Mouse (Mus musculus) heart, adult 8-10 months (tissue): ENCODE results near the gene Tmcc1. TPM values are rescaled to one million over a fixed set of nuclear protein-coding genes. Genes with fewer than 3 reads are reported as not detected.
"Not testable (repeated sequence)": the region's sequence is repeated elsewhere in the genome, so short reads cannot be mapped to it uniquely, and the experiment has no call there.

ENCODE experiments used
- DNase-seq: peaks from one replicate; pipeline ENCODE4 v3.0.0; 2022; ENCODE audit warnings: low spot score
- total RNA-seq, 4 experiments: library from RNA; stranded (reverse); gene quantifications; 2 replicates each; pipeline ENCODE4 v1.2.4; 2022

Tmcc1 gene
- total RNA-seq, 4 experiments from 2014 or later: 29.7 to 34.6 (median 31.4) TPM

DNA sequence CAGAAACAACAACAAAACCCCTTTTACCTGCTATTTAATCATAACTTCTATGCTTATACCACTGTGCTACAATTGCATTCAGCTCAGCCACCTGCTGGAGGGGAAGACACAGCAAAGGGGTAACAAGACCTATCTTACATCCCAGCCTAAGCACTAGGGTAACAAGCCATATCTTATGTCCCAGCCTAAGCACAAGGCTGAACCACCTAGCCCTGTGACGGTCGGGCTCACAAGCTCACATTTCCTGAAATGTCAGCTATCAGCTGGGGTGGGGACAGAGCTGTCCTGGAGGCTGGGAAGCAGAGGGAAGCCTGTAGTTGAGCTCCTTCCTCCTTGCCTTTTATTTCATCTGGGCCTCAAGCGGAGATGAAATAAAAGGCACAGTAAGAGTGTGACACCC lies 115.7 kb downstream of the Tmcc1 start:
- no peak for DNase-seq

DNA sequence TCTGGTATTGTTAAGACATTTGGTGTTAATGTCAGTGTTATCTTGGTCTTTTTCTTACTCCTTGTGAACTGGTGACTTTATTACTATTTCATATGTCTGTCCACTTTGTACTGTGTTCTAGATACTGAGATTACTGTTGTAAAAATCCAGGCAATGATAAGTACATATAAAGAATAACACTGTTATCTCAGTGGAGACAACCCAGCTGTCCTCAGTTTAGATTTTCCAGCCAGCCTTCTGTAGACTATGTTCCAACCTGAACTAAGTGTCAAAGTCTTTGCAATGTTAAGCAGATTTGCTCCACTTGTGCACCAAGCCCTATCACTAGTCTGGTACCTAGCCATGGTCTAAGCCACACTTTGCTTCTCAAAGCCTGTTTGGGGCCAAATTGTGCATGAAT lies 118.4 kb downstream of the Tmcc1 start:
- DNase-seq: no peak

- no peak for DNase-seq
Observed at GRCm38 (mm10) chr6:116073610-116074009, 119.7 kb downstream of the Tmcc1 start.

GRCm38 (mm10) chr6:116072746-116073261 lies 120.5 kb downstream of the Tmcc1 start:
- peak; percentile 81 for DNase-seq

GRCm38 (mm10) chr6:116072221-116072745 lies 121.0 kb downstream of the Tmcc1 start:
- no peak for DNase-seq

DNA sequence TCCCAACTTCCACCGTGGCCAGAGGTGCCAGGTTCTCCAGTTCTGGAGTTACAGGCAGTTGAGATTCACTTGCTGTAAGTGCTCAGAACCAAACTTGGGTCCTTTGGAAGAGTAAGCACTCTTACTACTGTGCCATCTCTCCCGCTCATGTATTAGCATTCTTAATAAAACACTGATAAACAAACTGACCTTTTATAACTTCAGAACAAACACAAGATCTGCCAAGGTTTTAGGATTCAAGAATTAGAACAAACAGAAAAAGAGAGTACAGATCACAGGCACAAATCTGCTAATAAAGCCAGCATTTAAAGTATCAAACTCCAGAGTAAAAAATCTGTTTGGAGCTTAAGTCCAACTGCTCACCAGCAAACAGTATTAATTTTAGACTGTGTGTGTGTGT lies 121.5 kb downstream of the Tmcc1 start:
- DNase-seq: no peak

DNA sequence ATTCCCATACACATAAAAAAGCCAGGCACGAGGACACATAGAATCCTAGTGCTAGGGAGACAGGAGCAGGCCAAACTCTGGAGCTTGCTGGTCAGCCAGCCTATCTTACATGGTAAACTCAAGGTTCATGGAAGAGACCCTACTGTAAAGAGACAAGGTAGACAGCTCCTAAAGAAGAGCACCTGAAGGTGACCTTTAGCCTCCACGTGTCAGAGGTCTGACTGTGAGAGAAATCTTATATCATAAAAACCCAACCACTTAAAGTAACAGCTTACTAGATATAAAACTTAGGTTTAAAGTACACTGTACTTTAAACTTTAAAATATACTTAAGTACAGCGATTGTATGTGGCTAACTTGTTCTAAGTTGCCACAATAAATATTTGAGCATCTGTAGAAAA lies 122.7 kb downstream of the Tmcc1 start:
- DNase-seq: no peak

GRCm38 (mm10) chr6:116063516-116063915 lies 129.8 kb downstream of the Tmcc1 start:
- DNase-seq: no peak

DNA sequence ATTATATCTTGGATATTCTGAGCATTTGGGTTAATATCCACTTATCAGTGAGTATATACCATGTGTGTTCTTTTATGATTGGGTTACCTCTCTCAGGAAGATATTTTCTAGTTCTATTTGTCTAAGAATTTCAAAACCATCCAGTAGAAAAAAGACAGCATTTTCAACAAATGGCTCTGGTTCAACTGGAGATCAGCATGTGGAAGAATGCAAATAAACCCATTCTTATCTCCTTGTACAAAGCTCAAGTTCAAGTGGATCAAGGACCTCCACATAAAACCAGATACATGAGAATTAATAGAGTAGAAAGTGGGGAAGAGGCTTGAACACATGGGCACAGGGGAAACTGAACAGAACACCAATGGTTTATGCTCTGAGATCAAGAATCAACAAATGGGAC lies 133.7 kb downstream of the Tmcc1 start:
- not testable (repeated sequence) for DNase-seq

GRCm38 (mm10) chr6:116058541-116059300 lies 134.6 kb downstream of the Tmcc1 start:
- peak; percentile 34 for DNase-seq

- DNase-seq: no peak
Observed at GRCm38 (mm10) chr6:116056676-116057264, 136.5 kb downstream of the Tmcc1 start.

GRCm38 (mm10) chr6:116055766-116056165 lies 137.5 kb downstream of the Tmcc1 start:
- DNase-seq: no peak

DNA sequence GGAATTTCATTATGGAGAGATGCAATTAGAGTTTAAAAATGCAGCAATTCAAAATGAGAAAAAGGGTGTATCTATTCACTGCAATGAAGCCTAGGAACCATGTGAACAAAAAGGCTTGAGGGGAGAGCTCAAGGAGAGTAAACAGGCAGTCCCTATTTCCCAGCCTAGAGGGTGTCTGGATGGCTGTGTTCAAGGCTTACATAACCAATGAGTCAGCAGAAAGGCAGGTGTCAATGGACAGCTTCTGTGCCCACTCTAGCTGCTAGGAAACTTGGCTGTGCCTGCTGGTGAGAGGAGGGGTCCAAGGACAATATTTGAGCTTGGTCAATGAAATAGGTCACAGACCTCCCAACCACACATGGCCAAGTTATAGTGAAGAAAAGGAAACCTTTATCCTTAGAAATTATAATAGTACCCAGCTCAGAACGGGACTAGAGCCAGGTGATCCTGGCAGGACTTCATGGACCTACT lies 138.2 kb downstream of the Tmcc1 start:
- DNase-seq: peak; percentile 77

DNA sequence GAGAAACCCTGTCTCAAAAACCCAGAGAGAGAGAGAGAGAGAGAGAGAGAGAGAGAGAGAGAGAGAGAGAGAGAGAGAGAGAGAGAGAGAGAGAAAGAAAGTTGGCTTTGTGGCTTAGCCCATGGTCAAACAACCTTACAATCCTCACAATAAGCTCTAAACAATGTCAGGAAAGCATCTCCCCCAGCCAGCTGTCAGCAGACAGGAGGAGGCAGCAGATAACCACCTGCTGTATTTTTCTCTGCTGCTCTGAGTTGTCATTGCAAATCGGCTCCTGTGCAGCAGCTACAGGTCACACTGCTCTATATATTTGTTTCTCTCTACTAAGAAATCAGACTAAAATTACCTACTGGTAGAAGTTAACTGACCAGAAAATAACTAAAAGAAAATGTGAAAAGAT lies 145.4 kb downstream of the Tmcc1 start:
- DNase-seq: no peak

DNA sequence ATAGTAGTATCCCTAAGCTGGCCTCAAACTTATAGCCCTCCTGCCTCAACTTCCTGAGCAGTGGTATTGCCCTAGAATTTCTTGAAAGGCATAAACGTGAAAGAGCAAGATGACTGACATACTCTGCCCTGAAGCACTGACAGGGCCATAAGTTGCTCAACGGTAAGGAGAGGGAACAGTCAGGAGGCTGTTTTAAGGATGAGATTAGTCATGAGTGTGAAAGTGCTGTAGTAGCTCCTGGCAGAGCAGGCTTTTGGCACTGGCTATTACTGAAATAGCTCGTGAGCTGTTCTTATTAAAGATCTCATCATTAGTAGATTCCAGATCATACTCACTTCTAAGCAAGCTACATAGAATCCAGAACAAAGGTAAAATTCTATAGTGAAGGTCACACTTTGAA lies 145.9 kb downstream of the Tmcc1 start:
- no peak for DNase-seq

DNA sequence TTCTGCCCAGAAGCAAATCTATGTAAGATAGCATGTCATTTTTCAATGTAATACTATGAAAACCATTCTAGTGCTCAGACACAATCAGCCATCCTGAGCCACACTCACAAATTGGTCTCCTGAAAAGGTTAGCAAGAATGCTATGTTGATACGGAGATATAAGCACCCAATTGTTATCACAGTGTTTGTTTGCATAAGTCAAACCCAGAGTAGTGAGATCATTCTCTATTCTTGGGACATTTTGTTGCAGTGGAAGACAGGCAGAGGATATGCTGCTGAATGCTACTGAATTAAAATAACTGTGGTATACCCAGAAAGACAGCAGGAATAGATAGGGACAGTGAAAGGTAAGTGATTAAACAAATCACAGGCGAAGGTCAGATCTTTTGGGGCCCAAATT lies 149.2 kb downstream of the Tmcc1 start:
- DNase-seq: peak; percentile 28

DNA sequence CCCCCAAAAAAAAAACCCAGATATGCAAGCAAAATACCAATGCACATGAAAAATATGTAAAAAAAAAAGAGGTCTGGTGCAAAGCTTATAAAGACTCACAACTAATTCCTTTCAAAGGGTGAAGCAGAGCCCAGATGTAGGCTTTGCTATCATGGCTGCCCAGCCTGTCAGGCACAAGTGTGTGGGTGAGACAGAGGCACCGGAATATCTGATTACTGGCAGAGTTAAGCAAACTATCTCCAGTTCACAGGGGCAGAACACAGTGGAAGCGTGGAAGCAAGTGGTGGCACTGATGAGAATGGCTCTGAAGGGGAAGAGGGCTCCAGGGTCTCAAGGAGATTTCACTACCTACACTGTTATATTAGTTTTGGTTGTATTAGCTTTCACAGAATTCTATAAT lies 155.1 kb downstream of the Tmcc1 start:
- DNase-seq: no peak

DNA sequence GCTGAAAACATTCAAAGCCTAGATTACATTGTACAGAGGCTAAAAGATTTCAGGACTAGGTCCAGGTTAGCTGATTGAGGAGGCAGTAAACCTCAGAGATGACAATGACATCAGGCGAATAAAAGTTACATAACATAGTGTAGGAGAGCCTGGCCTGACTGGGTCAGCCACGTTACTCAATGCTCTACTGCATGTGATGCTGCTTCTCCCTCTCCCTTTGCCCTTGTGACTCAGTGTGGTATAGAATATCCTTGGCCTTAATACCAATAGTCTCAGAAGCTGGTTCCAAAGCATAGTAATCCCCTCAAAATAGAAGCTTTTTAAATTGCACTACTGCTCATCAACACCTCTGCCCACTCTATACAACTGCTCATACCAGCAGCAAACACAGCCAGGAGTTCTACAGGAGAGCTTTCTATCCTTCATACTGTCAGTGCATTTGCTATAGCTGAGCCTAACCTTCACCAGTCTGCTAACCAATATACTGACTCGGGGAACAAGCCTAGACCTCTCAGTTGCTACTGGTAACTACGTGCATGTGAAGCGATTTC lies 155.9 kb downstream of the Tmcc1 start:
- DNase-seq: no peak

- DNase-seq: no peak
Observed at GRCm38 (mm10) chr6:116036555-116036954, 156.7 kb downstream of the Tmcc1 start.

DNA sequence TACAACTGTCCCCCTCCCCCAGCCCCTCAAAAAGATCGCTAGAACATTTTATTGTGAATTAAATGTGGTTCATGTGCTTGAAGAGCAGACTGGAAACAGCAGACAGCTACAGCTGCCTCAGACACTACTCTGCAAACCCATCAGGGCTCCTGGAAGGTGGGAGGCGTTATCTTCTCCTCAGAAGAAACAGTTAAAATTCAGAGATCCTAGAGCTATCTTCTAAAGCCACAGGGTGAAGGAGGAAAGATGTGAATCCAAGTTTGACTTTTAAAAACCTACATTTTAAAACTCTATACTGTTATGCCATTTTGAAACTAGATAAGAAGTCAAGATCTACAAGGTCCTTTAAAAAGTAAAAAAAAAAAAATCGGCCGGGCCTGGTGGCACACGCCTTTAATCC lies 162.2 kb downstream of the Tmcc1 start:
- DNase-seq: no peak

DNA sequence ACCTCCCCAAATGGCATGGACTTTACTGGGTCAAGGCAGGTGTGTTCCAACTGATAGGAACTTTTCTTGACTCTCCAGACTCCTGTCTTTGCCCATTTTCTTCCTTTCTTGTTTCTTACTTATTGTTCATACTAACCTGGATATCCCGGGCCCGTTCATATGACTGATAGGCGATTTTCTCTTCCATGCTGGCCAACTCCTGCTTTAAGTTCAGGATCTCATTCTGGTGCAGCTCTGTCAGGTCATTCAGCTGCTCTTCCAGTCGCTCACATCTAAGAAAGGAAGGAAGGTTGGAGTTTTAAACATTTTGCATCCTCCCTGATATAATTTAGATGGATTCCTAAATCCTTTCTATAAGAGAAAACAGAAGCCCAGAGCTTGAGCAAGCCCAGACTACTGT lies 168.6 kb downstream of the Tmcc1 start:
- DNase-seq: no peak

DNA sequence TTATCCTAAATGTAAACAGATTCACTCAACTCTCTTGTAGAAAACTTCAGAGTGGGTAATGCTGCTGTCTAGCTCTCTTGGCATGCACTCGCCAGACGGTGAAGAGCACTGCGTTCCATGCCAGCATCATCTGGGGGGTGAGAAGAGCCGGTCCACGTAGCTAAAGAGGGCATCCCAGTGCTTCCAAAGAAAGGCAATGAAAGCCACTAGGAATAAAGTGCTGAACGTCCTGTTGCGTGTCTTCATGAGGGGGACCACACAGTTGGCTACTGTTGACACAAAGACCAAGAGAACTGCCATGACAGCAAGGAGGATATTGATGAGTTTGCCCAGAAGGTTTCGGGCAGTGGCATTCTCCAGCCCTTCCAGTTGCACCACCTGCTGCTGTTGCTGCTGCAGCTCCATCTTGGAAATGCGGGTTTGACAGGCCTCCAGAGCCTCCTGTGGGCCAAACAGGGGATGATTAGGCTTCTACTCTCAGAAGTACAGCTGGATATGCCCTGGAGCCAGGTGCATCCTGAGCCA lies 171.3 kb downstream of the Tmcc1 start:
- no peak for DNase-seq
